9 mouse cellular contexts compared by ENCODE assay signal in genomic region chr15:93518143-93518902, GRCm38 (mm10).
DNase-seq lines count a peak whose midpoint lies in the region; ATAC-seq lines count a peak whose summit lies in the region.
"Had no signal": no experiment of that assay in that cellular context is flagged by ENCODE, and none has a peak within 500 bp of the region (broad histone marks: within the 10 kb centered on the region; RNA-seq: fewer than 3 reads in every experiment).

No protein-coding gene starts in this region.

- H3K4me2 ChIP-seq in forebrain, embryonic 12.5 days: peak overlapping the region; percentile 94
- peak overlapping the region; percentile 88 for H3K4me2 ChIP-seq in hindbrain, embryonic 15.5 days
- H3K4me2 ChIP-seq in liver, embryonic 12.5 days: peak overlapping the region; percentile 98

- DNase-seq in ovary, postnatal 36 days (ENCODE audit: low spot score): peak; percentile 15
- no peak for DNase-seq in ovary, postnatal 10 days (ENCODE audit: low spot score)
- DNase-seq in naive thymus-derived CD4-positive, alpha-beta T cell, adult 2 months (ENCODE audit: low read depth): peak; percentile 9
- no peak for DNase-seq in frontal cortex, postnatal 14 days (ENCODE audit: low spot score in 2 of 2)
- no peak for DNase-seq in yolk sac, embryonic 10.5 days (ENCODE audit: low spot score)

- H3K4me3 ChIP-seq in forebrain, embryonic 12.5 days (replicated peaks): peak overlapping the region; percentile 79
- peak overlapping the region; percentile 64 for H3K4me3 ChIP-seq in hindbrain, embryonic 15.5 days
- peak overlapping the region; percentile 77 for H3K4me3 ChIP-seq in liver, embryonic 12.5 days

- ATAC-seq in forebrain, embryonic 12.5 days (ENCODE audit: low FRiP score): no peak
- no peak for ATAC-seq in hindbrain, embryonic 15.5 days (ENCODE audit: low FRiP score, low read depth)
- no peak for ATAC-seq in liver, embryonic 12.5 days

- peaks cover 27% of the 10 kb centered on the region for H3K4me1 ChIP-seq in forebrain, embryonic 12.5 days
- peaks cover 38% of the 10 kb centered on the region for H3K4me1 ChIP-seq in hindbrain, embryonic 15.5 days (replicated peaks)
- H3K4me1 ChIP-seq in liver, embryonic 12.5 days: peaks cover 80% of the 10 kb centered on the region

- H3K36me3 ChIP-seq in forebrain, embryonic 12.5 days (replicated peaks): no peaks in the 10 kb centered on the region
- H3K36me3 ChIP-seq in hindbrain, embryonic 15.5 days: no peaks in the 10 kb centered on the region
- no peaks in the 10 kb centered on the region for H3K36me3 ChIP-seq in liver, embryonic 12.5 days

- no peaks in the 10 kb centered on the region for H3K9me3 ChIP-seq in forebrain, embryonic 12.5 days
- no peaks in the 10 kb centered on the region for H3K9me3 ChIP-seq in hindbrain, embryonic 15.5 days
- no peaks in the 10 kb centered on the region for H3K9me3 ChIP-seq in liver, embryonic 12.5 days (replicated peaks)

- H3K9ac ChIP-seq in forebrain, embryonic 12.5 days: peak overlapping the region; percentile 69
- H3K9ac ChIP-seq in hindbrain, embryonic 15.5 days: peak overlapping the region; percentile 48
- peak overlapping the region; percentile 75; the same call in 1 of the 2 replicates for H3K9ac ChIP-seq in liver, embryonic 12.5 days

- H3K27me3 ChIP-seq in forebrain, embryonic 12.5 days: peaks cover 70% of the 10 kb centered on the region
- H3K27me3 ChIP-seq in hindbrain, embryonic 15.5 days: peaks cover 20% of the 10 kb centered on the region
- peaks cover 61% of the 10 kb centered on the region for H3K27me3 ChIP-seq in liver, embryonic 12.5 days (replicated peaks)
- H3K27me3 ChIP-seq: Patski had no signal

- WGBS in forebrain, embryonic 12.5 days: 3% methylated on average over 23 of the region's 23 CpGs
- 3% methylated on average over 23 of the region's 23 CpGs for WGBS in hindbrain, embryonic 15.5 days
- 4% methylated on average over 23 of the region's 23 CpGs for WGBS in liver, embryonic 12.5 days (ENCODE audit: insufficient replicate concordance)

- H3K27ac ChIP-seq in forebrain, embryonic 12.5 days: 0 out of 2 replicates have a peak overlapping the region, but pooled peaks have one; percentile 31
- peak overlapping the region; percentile 66 for H3K27ac ChIP-seq in hindbrain, embryonic 15.5 days (replicated peaks)
- 0 out of 2 replicates have a peak overlapping the region, but pooled peaks have one; percentile 7 for H3K27ac ChIP-seq in liver, embryonic 12.5 days

Comparison
In these comparisons a context has a peak if more than half of its experiments do, and no peak if none do; other contexts are left out.
1. DNase-seq: peak in ovary, postnatal 36 days (single experiment) and naive thymus-derived CD4-positive, alpha-beta T cell, adult 2 months (single experiment); none in ovary, postnatal 10 days (single experiment), frontal cortex, postnatal 14 days (0 of 2) and yolk sac, embryonic 10.5 days (single experiment).
2. H3K27ac ChIP-seq: peak in every context shown above with its lines; median percentile 66 in hindbrain, embryonic 15.5 days; 31 in forebrain, embryonic 12.5 days; 7 in liver, embryonic 12.5 days.
3. Peak in every context shown above with its lines, with median percentiles within 50 percentile points of each other: H3K4me2 ChIP-seq, H3K4me3 ChIP-seq and H3K9ac ChIP-seq.